Mouse (Mus musculus) right cerebral cortex, adult 2 months (tissue): ENCODE data around the gene Cldn12.

Experiments used
- DNase-seq, 2 experiments: peaks; one replicate each; pipeline ENCODE4 v3.0.0; 2021 to 2022; ENCODE audit warnings: low spot score in 2 of 2

The Cldn12 gene

DNA sequence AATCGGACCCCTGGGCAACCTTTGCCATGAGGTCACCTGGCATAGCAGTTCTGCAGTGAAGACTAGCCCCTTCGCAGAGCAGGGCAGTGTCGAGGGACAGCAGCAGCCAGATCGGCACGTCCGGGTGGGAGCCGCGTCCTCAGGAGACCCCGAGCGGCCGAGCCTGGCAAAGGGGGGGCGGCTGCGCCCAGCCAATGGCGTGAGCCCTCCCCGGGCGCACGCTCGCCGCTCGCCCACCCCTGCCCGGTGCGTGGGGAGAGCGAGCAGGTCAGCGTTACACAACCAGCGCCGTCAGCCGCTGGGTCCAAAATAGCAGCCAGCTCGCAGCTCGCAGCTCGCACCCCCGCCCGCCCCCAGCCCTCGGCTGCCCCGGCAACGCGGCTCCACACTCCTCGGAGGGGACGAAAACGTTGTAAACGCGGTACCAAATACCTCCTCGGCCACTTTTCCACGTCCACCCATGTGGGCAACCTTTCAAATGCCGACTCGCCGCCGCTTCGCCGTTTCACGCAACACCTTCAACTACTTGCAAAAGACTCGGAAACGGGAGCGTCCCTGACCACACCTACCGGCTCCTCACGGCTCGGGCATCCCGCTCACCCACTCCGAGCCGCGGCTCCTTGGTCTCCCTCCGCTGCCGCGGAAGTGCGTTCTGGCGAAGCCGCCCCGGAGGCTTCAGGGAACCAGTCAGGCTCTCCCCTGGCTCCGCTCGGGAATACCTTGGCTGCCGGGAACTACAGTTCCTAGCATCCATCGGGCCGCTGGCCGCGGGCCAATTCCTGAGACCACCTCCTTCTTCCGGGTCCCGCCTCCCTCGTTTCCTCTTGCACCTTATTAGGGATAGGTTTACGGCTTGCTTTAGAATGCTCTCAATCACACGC, at the start of gene Cldn12:
Gene Cldn12, minus strand, starts transcription at position 763 of the 881 bp plus-strand sequence.
- peak; percentile 95 to 97 for DNase-seq

DNA sequence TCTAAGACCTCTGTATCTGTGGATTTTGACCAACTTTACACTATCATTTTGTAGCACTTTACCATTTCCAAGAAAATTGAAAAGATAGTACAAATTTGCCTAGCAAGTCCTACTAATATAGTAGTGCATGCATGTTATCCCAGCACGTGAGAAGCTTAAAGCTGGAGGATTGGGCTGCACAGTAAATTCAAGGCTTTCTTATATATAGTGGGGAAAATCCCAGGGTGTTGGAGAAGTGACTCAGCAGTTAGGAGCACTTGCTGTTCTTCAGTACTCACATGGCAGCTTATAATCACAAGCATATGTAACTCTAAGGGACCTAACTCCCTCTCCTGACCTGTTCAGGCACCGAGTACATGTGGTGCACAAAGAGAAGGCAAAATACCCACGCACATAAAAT, 47.7 kb upstream of the Cldn12 start:
- DNase-seq, result no peak

DNA sequence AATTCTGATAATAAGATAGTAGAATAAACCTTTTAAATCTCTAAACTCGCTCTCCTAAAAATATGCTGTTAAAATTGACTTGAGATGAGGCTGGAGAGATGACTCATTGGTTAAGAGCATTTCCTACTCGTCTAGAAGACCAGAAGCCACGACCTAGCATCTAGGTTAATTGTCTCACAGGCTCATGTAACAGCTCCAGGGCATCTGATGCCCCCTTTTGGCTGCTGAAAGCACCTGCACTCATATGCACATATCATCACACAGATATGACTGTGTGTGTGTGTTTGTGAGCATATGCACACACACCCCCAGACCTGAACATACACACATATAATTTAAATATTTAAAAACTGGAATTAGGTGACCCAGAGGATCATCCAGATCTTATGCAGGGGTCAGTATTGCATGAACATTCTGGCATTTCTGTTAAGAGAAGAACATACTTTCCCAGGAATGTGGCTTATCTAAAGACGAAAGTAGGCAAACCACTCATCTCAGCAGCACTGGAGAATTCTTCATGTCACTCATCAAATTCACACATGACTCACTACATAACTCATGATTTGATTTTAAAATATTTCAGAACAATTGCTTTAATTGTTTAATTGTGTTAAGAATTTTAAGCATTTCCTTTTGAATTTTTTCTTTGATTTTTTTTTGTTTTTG, 46.4 kb upstream of the Cldn12 start:
- DNase-seq, result no peak

DNA sequence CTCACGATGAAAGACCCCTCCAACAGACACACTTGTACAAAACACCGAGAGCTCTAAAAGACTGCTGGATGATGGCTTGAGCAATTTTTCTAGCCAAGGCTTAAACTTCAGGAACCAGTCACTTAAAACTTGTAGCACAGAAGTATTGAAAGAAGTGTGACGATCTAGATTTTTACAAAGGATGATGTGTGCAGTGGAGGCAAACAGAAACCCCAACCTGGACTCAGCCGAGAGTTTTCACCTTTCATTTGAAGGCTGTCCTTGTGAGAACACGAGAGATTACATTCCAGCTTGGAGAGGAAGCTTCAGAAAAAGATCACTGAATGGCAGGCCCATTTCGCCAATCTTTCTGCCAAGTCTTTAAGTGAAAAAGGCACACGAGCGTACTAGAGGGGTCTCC, 45.0 kb upstream of the Cldn12 start:
- no peak for DNase-seq

DNA sequence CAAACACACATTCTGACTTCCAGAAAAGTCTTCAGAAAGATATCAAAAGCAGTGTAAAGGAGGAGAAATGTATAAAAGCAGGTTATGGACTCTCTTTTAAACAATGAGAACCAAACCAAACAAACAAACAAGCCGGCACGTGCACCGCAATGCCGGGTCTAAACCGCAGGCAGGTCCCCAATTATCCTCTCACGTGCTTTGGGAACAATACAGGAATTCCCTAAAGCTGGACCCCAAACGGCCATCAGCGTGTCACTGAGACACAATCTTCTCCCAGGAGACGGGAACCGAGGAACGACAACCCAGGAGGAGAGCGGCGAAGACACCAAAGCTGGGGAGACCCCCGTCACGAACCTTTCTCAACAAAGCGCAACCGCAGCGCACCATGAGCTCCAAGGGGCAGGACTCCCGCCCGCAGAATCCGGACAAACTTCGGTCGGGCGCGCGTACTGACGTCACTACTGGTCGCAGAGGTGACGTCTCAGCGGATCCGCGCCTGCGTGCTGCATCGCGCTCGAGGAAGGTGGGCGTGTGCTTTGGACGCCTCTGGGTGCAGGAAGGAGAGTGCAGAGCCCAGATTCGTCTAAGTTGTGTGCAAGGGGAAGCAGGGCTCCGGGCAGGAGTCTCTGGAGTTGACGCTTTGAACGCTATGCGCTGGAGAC, 44.5 kb upstream of the Cldn12 start, which contains the start of gene Gtpbp10:
Gene Gtpbp10, minus strand, starts transcription at position 460 of the 662 bp plus-strand sequence.
- DNase-seq, result peak; percentile 92 to 95

DNA sequence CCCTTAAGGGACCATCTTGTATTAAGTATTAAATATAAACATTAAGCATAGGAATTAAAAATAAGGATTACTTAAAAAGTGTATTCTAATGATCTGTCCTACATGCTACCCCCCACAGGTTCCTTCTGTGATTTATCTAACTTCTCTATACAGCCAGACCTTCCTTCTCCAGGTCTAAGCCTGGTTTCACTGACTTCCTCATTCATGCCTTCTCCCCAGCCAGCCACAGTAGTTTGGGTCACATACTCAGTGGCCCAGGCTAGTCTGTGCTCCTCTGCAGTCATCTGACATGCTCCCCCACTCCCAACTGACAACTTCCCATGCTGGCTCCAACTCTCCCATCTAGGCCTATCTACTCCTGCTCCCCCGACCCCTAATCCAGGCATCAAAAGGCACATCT, 36.4 kb upstream of the Cldn12 start:
- no peak for DNase-seq

DNA sequence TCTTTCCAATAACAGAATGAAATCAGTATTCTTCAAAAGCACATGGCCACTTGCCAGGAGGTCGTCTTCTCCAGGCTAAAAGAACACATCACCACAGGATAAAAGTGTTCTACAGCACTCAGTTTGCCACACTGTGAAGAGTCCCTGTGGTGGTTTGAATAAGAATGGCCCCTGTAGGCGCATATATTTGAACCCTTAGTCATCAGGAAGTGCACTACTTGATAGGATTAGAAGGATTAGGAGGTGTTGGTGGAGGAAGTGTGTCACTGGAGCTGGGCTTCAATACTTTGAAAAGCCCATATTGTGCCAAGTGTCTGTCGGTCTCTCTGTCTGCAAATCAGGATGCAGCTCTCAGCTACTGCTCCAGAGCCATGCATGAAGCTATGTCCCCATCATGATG, 25.6 kb upstream of the Cldn12 start:
- no peak for DNase-seq

DNA sequence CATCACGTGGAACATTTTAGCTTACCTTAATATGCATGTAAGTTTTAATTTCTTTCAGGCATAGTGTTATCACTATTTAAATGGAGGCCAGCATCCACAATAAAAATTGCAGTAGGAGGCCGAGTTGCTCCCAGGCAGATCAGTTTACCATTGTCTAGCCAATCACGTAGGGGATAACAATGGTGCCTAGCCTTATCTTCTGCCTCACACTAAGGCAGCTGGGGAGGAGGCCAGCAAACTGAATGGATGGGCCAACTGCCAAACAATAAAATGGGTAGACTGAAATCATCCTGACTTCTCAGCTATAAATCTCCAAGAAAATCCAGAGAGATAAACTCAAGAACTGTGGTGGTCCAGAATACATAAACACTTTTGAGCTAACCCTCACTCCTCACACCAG, 25.0 kb upstream of the Cldn12 start:
- no peak for DNase-seq

DNA sequence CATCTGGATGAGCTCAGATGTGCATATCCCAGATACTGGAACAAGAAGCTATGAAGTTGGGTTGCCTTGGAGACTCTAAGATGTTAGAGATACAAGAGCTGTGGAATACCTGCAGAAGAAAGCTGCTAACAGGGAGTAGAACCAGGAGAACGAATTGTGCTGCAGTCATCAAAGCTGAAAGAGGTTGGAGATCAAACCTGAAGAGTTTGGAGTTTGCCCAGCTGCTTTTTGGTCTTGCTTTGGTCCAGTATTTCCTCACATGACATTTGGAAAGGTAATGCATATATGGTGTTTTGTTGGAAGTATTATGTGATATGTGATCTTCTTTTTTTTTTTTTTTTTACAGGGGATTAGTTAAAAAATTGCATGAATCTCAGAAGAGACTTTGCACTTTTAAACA, 21.4 kb upstream of the Cldn12 start:
- no peak for DNase-seq

DNA sequence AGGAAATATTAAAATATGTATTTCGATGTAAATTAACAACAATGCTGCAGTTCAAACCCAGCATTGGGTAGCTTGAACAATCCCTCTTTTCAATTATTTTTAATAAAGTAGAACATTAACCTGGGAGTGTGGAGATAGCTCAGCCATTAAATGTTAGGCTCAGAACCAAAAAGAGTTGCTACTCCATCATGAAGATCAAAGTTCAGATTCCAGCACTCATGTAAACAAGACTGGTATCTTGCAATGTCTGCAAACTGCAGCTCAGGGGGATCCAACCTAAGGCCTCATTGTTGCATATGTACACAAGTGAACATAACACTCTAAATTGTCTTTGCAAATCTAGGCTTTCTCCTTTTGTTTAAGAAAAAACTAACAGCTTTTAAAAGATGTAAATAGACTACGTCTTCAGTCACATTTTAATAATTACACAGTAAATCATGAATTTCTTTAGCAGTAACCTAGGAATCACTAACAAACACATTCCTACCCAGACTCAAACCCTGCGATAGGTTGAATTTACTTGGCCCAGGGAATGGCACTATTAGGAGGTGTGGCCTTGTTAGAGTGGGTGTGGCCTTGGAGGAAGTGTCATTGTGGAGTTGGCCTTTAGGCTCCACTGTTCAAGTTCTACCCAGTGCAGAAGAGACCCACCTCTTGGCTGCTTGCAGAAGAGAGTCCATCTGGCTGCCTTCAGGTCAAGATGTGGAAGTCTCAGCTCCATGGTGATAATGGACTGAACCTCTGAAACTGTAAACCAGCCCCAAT, 19.1 kb upstream of the Cldn12 start:
- no peak for DNase-seq

DNA sequence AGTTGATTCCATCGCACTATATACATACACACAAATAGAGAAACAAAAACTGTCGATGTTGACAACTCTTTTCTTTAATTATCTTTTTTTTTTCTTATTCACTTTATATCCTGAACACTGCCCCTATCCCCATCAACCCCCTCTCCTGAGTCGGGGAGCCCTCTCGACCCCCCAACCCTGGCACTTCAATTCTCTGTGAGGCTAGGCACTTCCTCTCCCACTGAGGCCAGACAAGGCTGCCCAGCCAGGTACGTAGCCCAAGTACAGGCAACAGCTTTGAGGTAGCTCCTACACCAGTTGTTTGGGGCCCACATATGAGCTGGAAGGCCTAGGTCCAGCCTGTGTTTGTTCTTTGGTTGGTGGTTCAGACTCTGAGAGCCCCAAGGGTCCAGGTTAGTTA, 653 bp upstream of the Cldn12 start:
- no peak for DNase-seq

DNA sequence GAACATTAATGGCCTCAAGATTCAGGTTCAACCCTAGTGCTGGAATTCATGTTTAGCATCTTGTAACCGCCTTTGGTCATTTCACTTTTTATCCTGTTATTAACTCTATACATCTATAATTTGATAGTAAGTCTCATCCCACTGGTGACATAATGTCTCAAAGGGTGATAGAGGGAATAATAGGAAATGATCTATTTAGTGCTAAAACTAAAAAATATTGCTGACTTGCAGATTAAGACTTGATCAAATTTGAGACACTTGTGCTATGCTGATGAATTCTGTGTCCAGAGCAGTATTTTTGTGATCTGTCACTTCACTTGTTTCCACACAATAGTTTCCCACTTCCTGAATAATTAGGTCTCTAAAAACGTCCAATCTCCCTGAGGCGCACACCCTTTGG, 3.4 kb downstream of the Cldn12 start:
- no peak for DNase-seq

DNA sequence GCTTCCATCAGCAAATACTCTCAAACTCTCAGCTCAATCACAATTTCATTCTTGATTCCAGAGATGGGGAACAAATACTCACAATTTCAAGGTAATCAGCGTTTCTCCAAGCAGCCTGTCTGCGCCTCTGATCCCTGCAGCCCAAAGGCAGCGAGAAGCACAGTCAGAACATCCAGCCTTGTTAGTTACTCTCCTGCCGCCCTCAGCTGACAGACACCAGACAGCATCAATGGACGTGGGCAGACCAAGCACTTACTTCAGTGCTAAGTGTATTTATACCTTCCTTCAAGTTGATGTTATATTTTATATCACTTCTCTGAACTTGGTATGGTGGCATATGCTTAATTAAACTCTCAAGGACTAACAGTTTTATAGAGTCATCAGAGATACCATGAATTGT, 3.8 kb downstream of the Cldn12 start:
- peak; percentile 36 to 57 for DNase-seq

DNA sequence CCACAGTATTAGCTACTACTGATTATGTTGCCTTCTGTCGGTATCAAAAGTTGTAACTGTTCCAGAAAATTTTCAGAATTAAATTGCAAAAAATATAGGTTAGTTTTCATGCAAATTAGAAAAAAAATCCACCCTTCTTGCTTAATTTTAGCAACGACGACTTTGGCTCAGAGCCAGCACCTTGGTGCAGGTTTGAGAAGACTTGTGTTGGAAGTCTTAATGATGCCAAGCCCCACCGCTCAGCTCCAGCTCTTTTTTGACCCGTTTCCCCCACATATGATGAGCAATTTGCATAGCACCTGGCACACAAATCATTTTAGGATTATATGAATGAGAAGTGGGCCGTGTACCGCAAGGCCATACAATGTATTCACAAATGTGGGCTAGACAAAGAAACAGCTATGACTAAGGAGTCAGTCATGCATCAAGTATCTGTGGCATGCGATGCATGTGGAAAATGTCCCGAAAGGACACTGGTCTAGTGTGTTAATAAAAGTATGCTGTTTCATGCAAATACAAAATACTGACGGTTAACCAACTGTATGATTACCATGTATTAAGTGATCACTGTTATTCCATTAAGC, 4.4 kb downstream of the Cldn12 start:
- DNase-seq, result peak; percentile 19 to 37

DNA sequence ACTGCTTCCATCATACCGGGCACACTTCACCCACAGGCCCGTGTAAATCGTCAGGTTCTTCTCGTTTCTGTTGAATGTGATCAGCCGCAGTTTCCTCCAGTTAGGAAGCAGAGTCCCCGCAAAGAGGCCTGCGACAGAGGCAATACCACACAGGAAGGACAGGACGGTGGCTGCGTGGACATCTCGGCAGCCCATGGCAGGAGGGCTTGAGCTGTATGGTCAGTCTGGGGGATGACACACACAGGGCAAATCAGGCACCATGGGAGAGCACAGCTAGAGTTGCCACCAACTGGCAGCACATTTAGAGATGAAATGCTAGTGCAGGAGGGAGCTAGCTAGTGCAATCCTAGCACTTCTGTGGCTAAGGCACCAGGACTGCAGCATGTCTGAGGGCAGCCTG, 6.5 kb downstream of the Cldn12 start:
- DNase-seq, result no peak

DNA sequence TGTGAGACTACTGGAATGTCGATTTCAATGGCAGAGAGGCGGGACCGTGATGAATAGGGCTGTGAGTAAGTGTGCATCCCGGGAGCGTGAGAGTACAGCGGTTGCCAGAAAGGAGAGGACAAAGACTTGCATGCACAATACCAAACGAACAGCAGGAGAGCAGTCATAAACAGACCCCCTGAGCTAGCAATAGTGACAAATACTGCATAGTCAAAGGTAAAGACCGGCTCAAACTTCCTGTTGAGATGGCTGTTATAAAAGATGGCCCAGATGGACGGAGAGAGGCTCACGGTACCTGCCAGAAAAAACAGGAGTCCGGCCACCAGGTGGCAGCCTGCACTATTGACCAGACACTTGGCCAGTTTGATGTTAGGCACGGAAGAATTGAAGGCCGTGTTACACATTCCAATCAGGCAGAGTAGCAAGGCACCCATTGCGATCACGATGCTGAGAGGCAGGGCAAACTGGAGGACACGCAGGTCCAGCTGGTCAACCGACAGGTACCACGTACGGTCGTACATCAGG, 7.0 kb downstream of the Cldn12 start:
- peak; percentile 74 to 84 for DNase-seq

DNA sequence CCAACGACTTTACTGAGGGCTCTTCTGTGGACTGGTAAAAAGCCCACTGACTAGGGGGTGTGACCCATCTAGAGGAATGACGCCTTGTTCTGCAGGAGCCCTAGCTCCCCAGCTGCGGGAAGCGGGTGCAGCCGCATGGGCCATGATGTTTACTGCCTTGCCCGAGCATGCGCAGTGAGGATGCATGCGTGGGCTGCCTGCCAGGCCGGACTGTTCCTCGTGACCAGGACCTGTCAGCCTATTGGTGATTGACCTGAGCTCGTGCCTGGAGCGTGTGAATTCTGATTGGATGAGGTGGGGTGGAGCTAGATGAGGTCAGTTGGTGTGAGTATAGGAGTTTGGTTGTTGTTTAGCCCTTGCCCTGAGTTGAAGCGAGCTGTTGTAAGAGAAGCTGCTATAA, 10.3 kb downstream of the Cldn12 start:
- no peak for DNase-seq

DNA sequence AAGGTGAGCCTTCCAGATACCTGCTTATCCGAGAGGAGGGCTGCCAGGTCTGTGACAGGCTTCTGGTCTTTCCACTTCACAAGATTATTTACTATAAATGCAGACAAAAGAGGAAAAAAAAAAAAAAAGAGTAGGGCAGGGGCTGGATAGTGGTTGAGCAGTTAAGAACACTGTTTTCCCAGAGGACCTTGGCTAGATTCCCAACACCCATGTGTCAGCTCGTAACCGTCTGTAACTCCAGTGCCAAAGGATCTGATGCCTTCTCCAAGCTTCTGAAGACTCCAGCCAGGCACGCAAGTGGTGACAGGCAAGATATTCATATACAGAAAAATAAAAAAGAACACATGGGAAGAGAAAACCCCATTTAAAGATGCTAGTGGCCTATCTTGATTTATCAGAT, 11.4 kb downstream of the Cldn12 start:
- DNase-seq, result no peak

DNA sequence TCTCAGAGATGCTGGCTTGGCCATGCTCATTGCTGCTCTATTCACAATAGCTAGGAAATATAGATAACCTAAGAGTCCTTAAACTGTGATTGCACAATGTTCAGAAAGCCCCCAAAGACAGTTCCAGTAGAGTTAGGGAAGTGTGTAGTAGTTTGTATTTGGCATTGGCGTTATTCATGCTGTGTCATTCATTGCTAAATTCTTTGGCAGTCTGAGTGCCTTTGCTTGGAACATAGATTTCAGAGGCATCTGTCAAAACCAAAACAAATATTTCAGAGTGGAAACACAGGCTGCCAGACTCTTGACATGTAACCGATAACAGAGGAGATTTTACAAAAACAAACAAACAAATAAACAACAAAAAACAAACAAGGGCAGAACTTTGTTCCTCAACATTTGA, 13.2 kb downstream of the Cldn12 start:
- DNase-seq, result no peak

DNA sequence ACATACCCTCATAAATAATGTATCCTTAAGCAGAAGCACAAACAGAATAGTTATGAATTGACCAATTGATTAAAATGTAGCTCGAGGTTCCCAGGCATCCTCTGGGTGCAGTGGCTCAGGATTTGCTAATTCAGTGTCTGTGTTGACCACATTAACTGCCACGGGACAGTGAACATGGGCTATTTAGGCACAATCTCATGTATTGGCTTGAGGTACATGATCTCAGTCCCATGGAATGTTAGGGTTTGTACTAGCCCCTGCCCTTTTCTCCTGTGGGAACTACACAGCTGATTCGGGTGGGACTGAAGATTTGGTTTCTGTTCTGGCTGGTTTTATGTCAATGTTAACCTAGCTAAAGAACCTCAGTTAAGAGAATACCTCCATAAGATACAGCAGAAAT, 18.4 kb downstream of the Cldn12 start:
- DNase-seq, result no peak

DNA sequence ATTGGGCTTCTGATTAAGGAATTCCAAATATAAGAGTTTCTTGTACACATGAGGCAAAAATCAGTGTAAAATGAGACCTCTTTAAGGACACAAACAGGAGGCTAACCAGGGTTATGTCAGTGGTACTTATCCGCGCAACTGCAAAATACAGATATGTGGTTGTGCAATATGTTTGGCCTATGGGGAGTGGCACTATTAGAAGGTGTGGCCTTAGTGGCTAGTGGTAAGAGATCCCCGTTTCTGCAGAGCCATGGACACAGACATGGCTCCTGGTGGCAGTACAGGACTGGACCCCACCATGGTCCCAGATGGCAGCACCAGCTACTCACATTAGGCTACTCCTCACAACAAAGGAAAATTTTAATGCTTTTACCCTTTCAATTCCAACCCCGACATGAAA, 19.7 kb downstream of the Cldn12 start:
- no peak for DNase-seq
